Mouse (Mus musculus) hindbrain, embryonic 14.5 days (tissue): ENCODE results near the gene Krt4. TPM values are rescaled to one million over a fixed set of nuclear protein-coding genes. Genes with fewer than 3 reads are reported as not detected.

Experiments
- microRNA-seq: library from miRNA; unstranded; fragments of <30 nt; microRNA quantifications from one replicate; pipeline ENCODE4, GENCODE M21; 2016
- polyA plus RNA-seq: library from polyadenylated mRNA; unstranded; fragments of >200 nt; fragmentation: Nextera tagmentation; extraction: Ambion mirVana; gene quantifications from 2 replicates; pipeline ENCODE4 v1.2.1, GENCODE M21; 2014

Krt4 gene
- polyA plus RNA-seq, 1 experiment from 2014 or later: not detected

Small RNAs within 50 kb of the gene (microRNA-seq; reads per million reads assigned to microRNA genes)
- not detected for gene Gm44356

Other genes with a start within 250 kb of the Krt4 start
- not detected in 2 replicates for gene Krt6b, start 244.4 kb downstream of the Krt4 start, polyA plus RNA-seq
- gene Krt6a, start 230.4 kb downstream of the Krt4 start, polyA plus RNA-seq: not detected in 2 replicates
- gene Krt5, start 211.8 kb downstream of the Krt4 start, polyA plus RNA-seq: not detected in 2 replicates
- gene Krt71, start 181.6 kb downstream of the Krt4 start, polyA plus RNA-seq: 0.52 and 0.54 TPM in 2 replicates
- not detected in 2 replicates for gene Krt72, start 138.3 kb downstream of the Krt4 start, polyA plus RNA-seq
- 0.52 and 0.68 TPM in 2 replicates for gene Krt73, start 122.4 kb downstream of the Krt4 start, polyA plus RNA-seq
- gene Krt2, start 106.6 kb downstream of the Krt4 start, polyA plus RNA-seq: not detected in 2 replicates
- gene Krt1, start 73.9 kb downstream of the Krt4 start, polyA plus RNA-seq: 11.9 and 12.2 TPM in 2 replicates
- 0.20 and 0.21 TPM in 2 replicates for gene Krt77, start 55.0 kb downstream of the Krt4 start, polyA plus RNA-seq
- not detected in 2 replicates for gene Krt76, start 31.8 kb downstream of the Krt4 start, polyA plus RNA-seq
- gene Krt79, start 15.6 kb upstream of the Krt4 start, polyA plus RNA-seq: 0.29 TPM in 1 of 2 replicates, not detected in the other
- gene Krt78, start 29.6 kb upstream of the Krt4 start, polyA plus RNA-seq: 0.07 TPM in 1 of 2 replicates, not detected in the other
- 4.1 and 6.8 TPM in 2 replicates for gene Krt8, start 79.7 kb upstream of the Krt4 start, polyA plus RNA-seq
- gene Krt18, start 103.4 kb upstream of the Krt4 start, polyA plus RNA-seq: 8.6 and 15.7 TPM in 2 replicates
- 83.6 and 93.2 TPM in 2 replicates for gene Eif4b, start 149.0 kb upstream of the Krt4 start, polyA plus RNA-seq
- gene Tns2, start 175.7 kb upstream of the Krt4 start, polyA plus RNA-seq: 9.9 and 10.4 TPM in 2 replicates
- gene Spryd3, start 211.5 kb upstream of the Krt4 start, polyA plus RNA-seq: 54.8 and 62.4 TPM in 2 replicates
- gene Igfbp6, start 219.6 kb upstream of the Krt4 start, polyA plus RNA-seq: 1.8 and 1.9 TPM in 2 replicates
- 0.13 TPM in 1 of 2 replicates, not detected in the other for gene Soat2, start 225.8 kb upstream of the Krt4 start, polyA plus RNA-seq